Mouse (Mus musculus): ENCODE data around the gene Zfp286.
A peak's percentile ranks its signal among the peaks of the same experiment; 100 is the strongest.

Gene Zfp286

GRCm38 (mm10) chr11:62788935-62789616, at the start of gene Zfp286:
Gene Zfp286 (minus strand): TSS chr11:62789462.
- peak; percentile 70 for DNase-seq (ENCODE audit: low read depth)

GRCm38 (mm10) chr11:62831906-62832305, 42.6 kb upstream of the Zfp286 start:
- DNase-seq (ENCODE audit: low read depth), result no peak

GRCm38 (mm10) chr11:62830387-62830786, 41.1 kb upstream of the Zfp286 start:
- DNase-seq (ENCODE audit: low read depth), result no peak

GRCm38 (mm10) chr11:62827911-62828310, 38.6 kb upstream of the Zfp286 start:
- DNase-seq (ENCODE audit: low read depth), result no peak

GRCm38 (mm10) chr11:62827135-62827534, 37.9 kb upstream of the Zfp286 start:
- DNase-seq (ENCODE audit: low read depth), result no peak

GRCm38 (mm10) chr11:62826106-62826733, 37.0 kb upstream of the Zfp286 start:
- DNase-seq (ENCODE audit: low read depth), result no peak

GRCm38 (mm10) chr11:62825222-62826105, 36.2 kb upstream of the Zfp286 start:
- no peak for DNase-seq (ENCODE audit: low read depth)

GRCm38 (mm10) chr11:62824211-62824610, 34.9 kb upstream of the Zfp286 start:
- no peak for DNase-seq (ENCODE audit: low read depth)

- no peak for DNase-seq (ENCODE audit: low read depth)
Measured at GRCm38 (mm10) chr11:62821893-62822292, 32.6 kb upstream of the Zfp286 start.

GRCm38 (mm10) chr11:62820661-62821437, 31.6 kb upstream of the Zfp286 start:
- DNase-seq (ENCODE audit: low read depth), result no peak

- peak; percentile 66 for DNase-seq (ENCODE audit: low read depth)
Measured at GRCm38 (mm10) chr11:62820059-62820541, 30.8 kb upstream of the Zfp286 start, which contains the start of gene Trim16. Gene Trim16 (plus strand): TSS chr11:62820231.

- DNase-seq (ENCODE audit: low read depth), result no peak
Measured at GRCm38 (mm10) chr11:62819059-62819686, 29.9 kb upstream of the Zfp286 start.

- no peak for DNase-seq (ENCODE audit: low read depth)
Measured at GRCm38 (mm10) chr11:62816591-62816990, 27.3 kb upstream of the Zfp286 start.

- no peak for DNase-seq (ENCODE audit: low read depth)
Measured at GRCm38 (mm10) chr11:62815438-62815837, 26.2 kb upstream of the Zfp286 start.

GRCm38 (mm10) chr11:62814625-62815024, 25.4 kb upstream of the Zfp286 start:
- DNase-seq (ENCODE audit: low read depth), result no peak

GRCm38 (mm10) chr11:62813970-62814624, 24.8 kb upstream of the Zfp286 start:
- no peak for DNase-seq (ENCODE audit: low read depth)

GRCm38 (mm10) chr11:62813497-62813896, 24.2 kb upstream of the Zfp286 start:
- no peak for DNase-seq (ENCODE audit: low read depth)

- DNase-seq (ENCODE audit: low read depth), result no peak
Measured at GRCm38 (mm10) chr11:62812268-62812667, 23.0 kb upstream of the Zfp286 start.

- no peak for DNase-seq (ENCODE audit: low read depth)
Measured at GRCm38 (mm10) chr11:62809201-62809600, 19.9 kb upstream of the Zfp286 start.

- no peak for DNase-seq (ENCODE audit: low read depth)
Measured at GRCm38 (mm10) chr11:62807965-62808364, 18.7 kb upstream of the Zfp286 start.

- DNase-seq (ENCODE audit: low read depth), result no peak
Measured at GRCm38 (mm10) chr11:62804119-62804518, 14.9 kb upstream of the Zfp286 start.
